Mouse (Mus musculus): ENCODE results near the gene Cyp27b1.

DNA sequence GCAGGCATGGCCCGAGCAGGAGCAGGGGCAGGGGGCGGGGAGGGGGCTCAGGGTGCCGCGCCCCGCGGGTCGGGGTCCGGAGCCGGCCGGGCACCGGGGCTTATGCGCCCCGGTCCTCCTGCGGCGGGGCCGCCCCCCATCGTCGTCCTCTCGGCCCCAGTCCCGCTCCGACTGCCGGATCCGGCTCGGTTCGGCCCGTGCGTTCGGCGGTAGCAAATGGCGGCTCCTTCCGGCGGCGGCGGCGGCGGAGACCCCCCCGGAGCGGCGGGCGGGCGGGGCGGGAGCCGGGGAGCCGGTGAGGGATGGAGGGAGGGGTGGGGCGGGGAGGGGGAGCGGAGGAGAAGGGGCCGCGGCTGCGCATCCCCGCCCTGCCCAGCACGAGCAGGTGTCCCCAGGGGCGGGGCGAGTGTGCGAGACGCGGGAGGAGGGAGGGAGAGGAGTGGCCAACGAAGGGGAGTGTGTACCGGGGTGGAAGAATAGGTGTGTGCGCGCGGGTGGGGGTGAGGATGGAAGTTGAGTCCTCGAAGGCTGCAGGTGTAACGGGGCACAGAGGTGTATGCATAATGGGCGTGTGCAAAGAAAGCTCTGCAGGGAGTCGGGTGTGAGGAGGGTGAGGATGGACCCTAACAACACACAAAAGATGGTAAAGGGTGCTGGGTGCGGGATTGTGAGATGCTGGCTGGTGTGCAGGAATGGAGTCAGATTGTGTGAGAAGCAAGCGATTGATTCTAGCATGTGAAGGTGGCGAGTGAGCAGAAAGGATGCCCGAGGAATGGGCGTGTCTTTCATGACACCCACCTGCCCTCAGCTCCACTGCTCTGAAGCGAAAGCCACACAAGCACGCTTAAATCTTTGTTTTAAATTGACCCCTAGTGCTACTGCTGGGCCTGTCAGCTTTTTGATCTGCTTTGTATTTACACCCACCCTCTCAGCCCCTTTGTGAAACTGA, 12.2 kb downstream of the Cyp27b1 start, which contains the start of gene March9:
- no peak for TF ChIP-seq CTCF (IDR thresholded peaks at IDR 0.05; ENCODE audit: insufficient read depth, low read depth, low read length)
- no peak for TF ChIP-seq POLR2A (IDR thresholded peaks at IDR 0.05; ENCODE audit: insufficient read depth, low read depth, low read length)

All from olfactory bulb, adult 2 months (tissue).